Mouse (Mus musculus) 3134 (cell line): ENCODE results near the gene Cacna1d.

Experiments used
- DNase-seq: peaks from one replicate; pipeline ENCODE4 v3.0.0-alpha.2; 2011; ENCODE audit warnings: low spot score; ENCODE audit not compliant: insufficient read length; ENCODE audit errors: extremely low read depth

Cacna1d gene

GRCm38 (mm10) chr14:30491342-30491741 lies at the start of gene Cacna1d:
Gene Cacna1d, minus strand, starts transcription at chr14:30491455.
- no peak for DNase-seq

DNA sequence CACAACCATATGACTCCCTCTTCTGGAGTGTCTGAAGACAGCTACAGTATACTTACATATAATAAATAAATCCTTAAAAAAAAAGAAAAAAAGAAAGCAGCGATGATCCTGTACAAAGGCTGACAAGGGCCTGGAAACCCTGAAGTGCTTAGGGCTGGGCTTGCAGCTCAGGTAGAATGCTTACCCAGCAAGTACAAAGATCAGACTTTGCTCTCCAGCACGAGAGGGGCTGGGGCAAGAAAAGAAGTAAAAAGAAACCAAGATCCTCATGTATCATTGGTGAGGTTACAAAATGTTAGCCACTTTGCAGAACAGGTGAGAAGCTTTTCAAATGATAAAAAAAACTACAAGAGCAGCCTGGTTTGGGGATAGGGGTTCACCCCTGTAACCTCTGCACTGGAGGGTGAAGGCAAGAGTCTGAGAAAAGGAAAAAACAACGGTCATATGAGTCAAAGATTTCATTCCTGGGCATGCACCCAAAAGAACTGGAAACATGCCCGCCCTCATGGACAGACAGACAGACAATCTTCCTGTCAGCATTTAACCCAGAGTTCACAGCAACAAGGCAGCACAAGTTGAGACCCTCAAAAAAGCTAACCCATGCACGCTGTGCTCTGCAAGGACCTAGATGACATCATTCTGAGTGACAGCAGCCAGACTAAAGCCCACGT lies 42.7 kb upstream of the Cacna1d start:
- DNase-seq, result no peak

DNA sequence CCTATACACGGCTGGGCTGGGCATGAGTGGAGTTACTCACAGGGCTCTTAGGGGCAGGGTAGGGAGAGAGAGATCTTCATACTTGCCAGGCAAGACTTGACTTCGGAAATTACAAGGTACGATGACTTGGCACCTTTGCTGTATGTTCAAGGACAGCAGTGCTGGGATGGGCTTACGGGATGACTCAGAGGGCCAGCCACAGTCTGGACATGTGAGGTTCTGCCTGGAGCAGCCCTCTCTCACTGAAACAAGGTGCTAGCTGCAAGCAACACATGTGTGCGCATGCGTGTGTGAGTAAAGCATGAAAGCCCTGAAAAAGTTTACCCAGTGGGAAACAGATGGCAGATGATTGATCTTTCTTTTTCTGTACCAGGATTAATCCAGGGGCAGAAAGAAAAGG lies 40.6 kb upstream of the Cacna1d start:
- DNase-seq, result no peak

DNA sequence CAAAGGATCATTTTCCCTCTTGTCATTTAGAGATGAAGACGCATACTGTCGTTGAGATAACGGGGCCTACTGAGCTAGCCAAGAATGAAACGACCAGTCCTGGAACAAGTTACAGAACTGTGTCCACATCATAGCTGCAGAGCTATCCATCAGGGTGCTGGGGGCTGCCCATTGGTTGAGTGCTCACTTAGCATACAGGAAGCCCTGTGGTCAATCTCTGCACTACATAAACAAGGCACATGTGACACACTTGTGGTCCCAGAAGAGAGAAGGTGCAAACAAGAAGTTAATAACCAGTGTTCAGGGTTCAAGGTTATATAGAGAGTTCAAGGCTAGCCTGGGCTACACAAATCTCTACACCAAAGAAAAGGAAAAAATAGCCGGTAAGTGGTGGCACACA lies 40.2 kb upstream of the Cacna1d start:
- no peak for DNase-seq

GRCm38 (mm10) chr14:30530726-30531269 lies 39.5 kb upstream of the Cacna1d start:
- no peak for DNase-seq

- no peak for DNase-seq
These were observed 38.2 kb upstream of the Cacna1d start for GRCm38 (mm10) chr14:30529454-30529853.

GRCm38 (mm10) chr14:30528961-30529360 lies 37.7 kb upstream of the Cacna1d start:
- DNase-seq, result no peak

DNA sequence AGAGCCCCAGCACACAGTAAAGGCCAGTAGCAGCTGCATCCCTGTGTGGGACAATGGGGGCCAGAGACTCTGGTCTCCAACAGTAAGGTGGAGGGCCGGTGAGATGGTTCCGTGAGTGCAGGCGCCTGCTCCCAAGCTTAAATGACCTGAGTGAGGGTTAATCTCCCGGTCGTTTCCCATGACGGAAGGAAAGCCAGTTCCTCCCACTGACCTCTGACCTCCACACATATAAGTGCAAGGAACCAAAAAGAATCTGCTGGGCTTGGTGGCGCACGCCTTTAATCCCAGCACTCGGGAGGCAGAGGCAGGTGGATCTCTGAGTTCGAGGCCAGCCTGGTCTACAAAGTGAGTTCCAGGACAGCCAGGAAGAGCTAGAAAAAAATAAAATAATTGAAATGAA lies 37.1 kb upstream of the Cacna1d start:
- DNase-seq, result no peak

GRCm38 (mm10) chr14:30523356-30523755 lies 32.1 kb upstream of the Cacna1d start:
- DNase-seq, result no peak

DNA sequence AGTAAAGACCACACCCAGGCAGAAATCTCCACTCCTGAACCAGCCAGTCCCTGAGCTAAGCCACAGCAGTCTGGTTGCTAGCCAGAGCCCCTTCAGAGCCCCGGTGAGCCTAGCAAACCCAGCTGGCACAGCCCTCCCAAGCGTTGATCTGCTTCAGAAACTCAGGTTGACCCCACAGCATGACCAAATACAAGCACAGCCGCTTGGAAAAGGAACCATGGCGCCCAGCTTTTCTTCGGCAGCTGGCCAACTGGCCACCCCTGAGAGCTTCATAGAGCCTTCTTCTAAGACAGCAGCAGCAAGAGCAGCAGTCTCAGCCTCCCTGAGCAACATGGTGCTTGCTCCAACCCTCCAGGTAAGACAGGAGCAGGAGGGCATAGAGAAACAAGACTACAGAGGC lies 28.1 kb upstream of the Cacna1d start:
- DNase-seq, result no peak

- no peak for DNase-seq
These were observed 24.9 kb upstream of the Cacna1d start for GRCm38 (mm10) chr14:30515931-30516723.

GRCm38 (mm10) chr14:30512896-30513295 lies 21.6 kb upstream of the Cacna1d start:
- no peak for DNase-seq

DNA sequence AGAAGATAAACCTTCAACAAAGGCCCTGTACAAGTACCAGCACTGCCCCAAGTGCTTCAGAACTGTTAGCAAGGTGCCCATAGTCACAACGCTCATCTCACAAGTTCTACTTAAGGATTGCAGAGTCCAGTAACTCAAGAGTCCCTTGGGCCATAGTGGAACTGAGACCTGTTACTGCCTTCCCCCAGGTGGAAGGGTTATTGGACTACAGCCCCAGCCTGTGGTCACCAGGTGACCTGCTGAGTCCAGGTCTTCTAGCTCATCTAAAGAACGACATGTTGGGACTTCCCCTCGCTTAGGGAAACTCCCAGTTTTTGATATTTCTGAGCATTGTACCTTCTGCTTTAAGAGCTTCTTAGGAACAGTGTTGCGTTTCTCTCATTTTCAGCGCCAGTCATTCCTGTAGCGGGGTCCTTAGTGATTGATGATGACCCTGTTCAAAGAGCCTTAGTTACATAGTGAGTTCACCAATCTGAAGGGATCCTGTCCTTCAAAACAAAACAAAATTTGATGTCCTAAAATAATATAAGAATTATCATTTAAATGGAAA lies 19.0 kb upstream of the Cacna1d start:
- no peak for DNase-seq

DNA sequence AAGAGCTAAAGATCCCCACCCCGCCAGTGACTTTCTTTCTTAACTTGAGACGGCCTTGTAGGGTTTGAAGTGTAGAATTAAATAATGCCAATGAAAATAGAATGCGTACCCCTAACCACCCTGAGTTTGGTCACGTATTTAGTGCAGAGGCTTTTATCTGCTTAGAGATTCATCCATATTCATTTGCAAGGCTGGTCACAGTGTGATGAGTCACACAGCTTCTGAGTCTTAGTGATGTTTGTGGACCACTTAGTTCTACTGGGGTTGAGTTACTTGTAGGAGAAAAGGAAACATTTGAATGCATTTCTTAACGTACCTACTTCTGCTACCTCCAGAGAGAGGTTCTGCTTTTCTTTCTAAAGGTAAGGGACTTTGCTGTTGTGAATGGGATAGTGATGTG lies 13.7 kb upstream of the Cacna1d start:
- DNase-seq, result no peak

- no peak for DNase-seq
These were observed 6.9 kb upstream of the Cacna1d start for GRCm38 (mm10) chr14:30498202-30498601.

DNA sequence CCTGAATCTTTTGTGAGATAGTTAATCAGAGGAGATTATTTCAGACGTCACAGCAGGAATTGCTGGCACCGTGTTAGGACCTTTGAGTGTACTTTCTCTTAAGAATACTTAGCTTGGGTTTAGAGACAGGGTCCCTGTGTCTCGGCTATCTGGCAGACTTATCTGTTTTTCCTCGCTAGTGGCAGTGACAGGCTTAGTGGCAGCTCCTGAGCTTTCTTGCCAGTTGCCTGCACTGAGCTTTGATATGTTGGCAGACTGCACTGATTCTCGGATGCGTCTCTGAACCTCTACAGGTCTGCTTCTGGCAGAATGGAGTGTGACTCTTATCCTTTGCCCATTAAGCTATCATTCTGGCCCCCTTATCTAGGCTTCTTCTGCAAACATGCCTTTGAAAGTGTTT lies 3.7 kb upstream of the Cacna1d start:
- DNase-seq, result no peak

DNA sequence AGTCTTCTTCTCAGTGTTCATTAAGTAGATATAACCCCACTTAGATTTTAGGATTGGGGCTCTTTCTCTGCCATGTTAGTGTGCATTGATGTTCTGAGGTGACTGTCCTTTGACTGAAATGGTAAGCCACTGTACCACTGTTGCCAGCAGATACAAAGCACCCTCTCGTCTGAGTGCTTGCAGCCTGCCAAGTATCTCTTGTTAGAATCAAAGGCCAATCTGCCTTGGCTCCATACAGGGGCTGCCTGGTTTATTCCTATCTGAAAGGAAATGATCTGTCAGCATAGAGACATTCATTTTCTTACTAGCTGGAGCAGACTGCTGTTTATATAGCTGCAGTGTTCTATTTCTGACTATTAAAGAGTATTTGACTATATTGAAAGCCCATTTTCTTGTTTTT lies 2.0 kb upstream of the Cacna1d start:
- no peak for DNase-seq

DNA sequence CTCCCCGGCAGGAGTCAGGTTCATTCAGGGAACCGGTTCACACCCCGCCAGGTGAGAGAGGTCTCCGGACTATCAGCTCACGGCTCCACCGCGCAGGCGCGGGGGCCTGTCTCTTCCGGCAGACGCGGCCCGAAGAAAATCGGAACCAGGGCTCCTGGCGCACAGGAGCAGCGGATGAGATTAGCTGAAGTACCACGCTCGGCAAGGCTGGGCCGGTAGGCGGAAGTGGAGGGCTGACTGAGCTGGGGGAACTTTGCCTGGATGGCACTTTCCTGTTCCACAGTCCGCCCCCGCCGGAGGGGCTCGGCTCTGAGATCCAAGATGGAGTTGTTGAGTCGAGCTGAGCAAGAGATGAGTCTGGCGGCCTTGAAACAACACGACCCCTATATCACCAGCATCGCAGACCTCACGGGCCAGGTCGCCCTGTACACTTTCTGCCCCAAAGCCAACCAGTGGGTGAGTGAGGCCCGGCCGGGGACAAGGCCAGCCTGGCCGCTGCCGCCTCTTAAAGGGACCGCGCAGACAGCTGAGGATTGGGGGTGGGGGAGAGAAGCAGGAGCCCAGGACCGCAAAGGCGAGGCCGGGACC lies 11.8 kb downstream of the Cacna1d start, which contains the start of gene Dcp1a:
TSS of gene Dcp1a (plus strand) at position 175 of the 588 bp plus-strand sequence.
- peak; percentile 91 for DNase-seq

- DNase-seq, result no peak
These were observed 16.8 kb downstream of the Cacna1d start for GRCm38 (mm10) chr14:30474416-30474815.

DNA sequence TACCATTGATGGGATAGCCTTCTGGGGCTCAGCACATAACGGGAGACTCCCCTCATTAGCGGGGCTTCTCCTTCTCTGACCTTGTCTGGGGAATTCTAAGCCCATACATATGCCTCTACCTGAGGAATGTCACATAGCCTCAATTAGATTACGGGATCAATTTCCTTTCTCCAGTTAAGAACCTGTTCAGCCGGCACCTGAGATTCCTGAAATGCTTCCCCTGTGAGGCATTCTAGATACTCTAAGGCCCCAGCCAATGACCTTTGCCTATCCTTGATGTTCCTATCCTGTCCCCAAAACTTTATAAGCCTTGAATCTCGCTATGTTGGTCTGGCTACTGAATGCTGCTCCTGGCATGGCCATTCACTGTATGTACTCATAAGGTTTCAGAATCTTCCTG lies 17.6 kb downstream of the Cacna1d start:
- no peak for DNase-seq

DNA sequence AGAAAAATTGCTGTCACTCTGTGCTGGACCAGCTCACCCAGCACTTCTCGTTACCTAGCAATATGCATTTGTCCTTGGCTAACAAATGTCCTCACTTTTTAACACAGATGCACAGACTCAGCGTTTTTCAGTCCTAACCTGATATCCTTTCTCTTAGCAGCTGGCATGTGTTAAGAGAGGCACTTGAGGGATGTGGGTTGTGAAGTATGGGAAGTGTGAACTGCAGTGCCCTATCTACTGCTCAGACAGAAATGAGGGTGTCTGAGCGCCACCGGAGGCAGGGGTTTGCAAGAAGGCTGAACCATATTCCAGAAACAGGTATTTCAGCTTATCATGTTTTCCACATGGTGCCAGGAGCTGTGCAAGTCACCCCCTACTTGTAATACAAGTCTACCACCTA lies 27.9 kb downstream of the Cacna1d start:
- DNase-seq, result no peak
